Mouse (Mus musculus) MEL (cell line): Measurements from ENCODE around the gene Gtsf1.

ENCODE experiments used
- BHLHE40 ChIP-seq: IDR thresholded peaks from 2 replicates; pipeline ENCODE4 v1.6.1; 2012; ENCODE audit warnings: low read depth, mild to moderate bottlenecking, inconsistent platforms, low read length, improper control_type of control experiment, borderline replicate concordance
- CTCF ChIP-seq, 3 experiments: IDR thresholded peaks in 2 of 3; conservative IDR thresholded peaks in 1 of 3; 2 replicates each; pipeline ENCODE4 v1.5.1; 2011 to 2012; ENCODE audit warnings: low read length in 3 of 3, low read depth in 2 of 3, mild to moderate bottlenecking in 2 of 3, improper control_type of control experiment in 1 of 3, inconsistent platforms in 1 of 3, mixed read lengths in 1 of 3, moderate library complexity in 1 of 3; ENCODE audit not compliant: control insufficient read depth in 1 of 3, insufficient read depth in 1 of 3, poor library complexity in 1 of 3, severe bottlenecking in 1 of 3
- EP300 ChIP-seq, 2 experiments: IDR thresholded peaks; 2 replicates each; pipeline ENCODE4 v1.6.1; 2011; ENCODE audit warnings: improper control_type of control experiment in 2 of 2, low read length in 2 of 2, low read depth in 1 of 2, mild to moderate bottlenecking in 1 of 2
- GATA1 ChIP-seq: IDR thresholded peaks from 2 replicates; pipeline ENCODE4 v1.6.1; 2011; ENCODE audit warnings: low read depth, low read length, improper control_type of control experiment
- MAFK ChIP-seq: IDR thresholded peaks from 2 replicates; pipeline ENCODE4 v1.6.1; 2011; ENCODE audit warnings: low read depth, mild to moderate bottlenecking, low read length, improper control_type of control experiment, borderline replicate concordance
- POLR2A ChIP-seq, 2 experiments: IDR thresholded peaks; 2 replicates each; pipeline ENCODE4 v1.6.1; 2011 to 2012; ENCODE audit warnings: low read length in 2 of 2, mild to moderate bottlenecking in 2 of 2, control low read depth in 1 of 2, improper control_type of control experiment in 1 of 2, low read depth in 1 of 2, moderate library complexity in 1 of 2; ENCODE audit not compliant: control insufficient read depth in 1 of 2, insufficient read depth in 1 of 2, poor library complexity in 1 of 2
- POLR2AphosphoS2 ChIP-seq: IDR thresholded peaks from 2 replicates; pipeline ENCODE4 v1.6.1; 2011; ENCODE audit warnings: low read length, improper control_type of control experiment
- TBP ChIP-seq: IDR thresholded peaks from 2 replicates; pipeline ENCODE4 v1.8.0; 2011; ENCODE audit warnings: low read depth, low read length, improper control_type of control experiment
- UBTF ChIP-seq: IDR thresholded peaks from 2 replicates; pipeline ENCODE4 v1.6.1; 2012; ENCODE audit warnings: low read depth, mild to moderate bottlenecking, inconsistent platforms, low read length, improper control_type of control experiment, moderate library complexity, borderline replicate concordance; ENCODE audit not compliant: insufficient read depth
- ZKSCAN1 ChIP-seq: IDR thresholded peaks from 2 replicates; pipeline ENCODE4 v1.6.1; 2012; ENCODE audit warnings: low read depth, mild to moderate bottlenecking, inconsistent platforms, low read length, improper control_type of control experiment, moderate library complexity

DNA sequence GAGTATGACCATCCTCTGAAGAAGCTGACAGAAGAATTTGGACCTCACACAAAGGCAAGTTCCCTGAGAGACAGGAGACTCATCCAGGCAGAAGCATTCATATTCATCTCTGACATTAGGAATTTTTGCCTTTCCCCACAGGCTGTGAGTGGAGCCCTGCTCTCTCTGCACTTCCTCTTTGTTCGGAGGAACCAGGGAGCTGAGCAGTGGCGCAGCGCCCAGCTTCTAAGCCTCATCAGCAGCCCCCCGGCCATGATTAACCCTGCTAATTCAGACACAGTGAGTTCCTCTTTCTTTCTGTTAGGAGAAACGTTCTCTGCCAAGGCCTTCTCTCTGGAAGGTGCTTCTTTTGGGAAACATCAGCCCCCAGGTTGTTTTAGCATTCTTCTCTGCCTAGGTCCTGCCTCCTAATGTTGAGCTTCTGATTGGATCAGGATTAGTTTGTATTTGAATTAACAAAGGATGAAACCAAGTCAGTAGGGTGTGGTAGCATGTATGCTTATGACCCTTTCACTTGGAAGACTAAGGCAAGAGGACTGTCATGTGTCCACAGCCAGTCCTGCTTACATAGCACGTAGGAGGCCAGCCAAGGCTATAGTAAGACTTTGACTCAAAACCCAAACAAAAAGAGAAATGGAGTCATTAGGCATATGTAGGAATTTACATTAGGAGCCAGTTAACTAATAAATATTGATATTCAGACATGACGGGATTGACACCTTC, 32.4 kb upstream of the Gtsf1 start:
- TF ChIP-seq BHLHE40 (no peak), POLR2AphosphoS2 (no peak), UBTF (no peak), EP300 (IDR thresholded peaks at IDR 0.05; ENCODE audit: low read depth in 1 of 2, low read length in 2 of 2) (peak in 1 of 2 experiments; percentile 41; a peak in 2 of 4 replicates), CTCF (IDR thresholded peaks at IDR 0.05 in 2 of 3, conservative IDR thresholded peaks at IDR 0.05 in 1 of 3; ENCODE audit: control insufficient read depth in 1 of 3, insufficient read depth in 1 of 3, low read depth in 2 of 3, low read length in 3 of 3, poor library complexity in 1 of 3, severe bottlenecking in 1 of 3) (no peak), TBP (no peak), GATA1 (no peak), ZKSCAN1 (no peak), POLR2A (IDR thresholded peaks at IDR 0.05; ENCODE audit: control insufficient read depth in 1 of 2, insufficient read depth in 1 of 2, low read depth in 1 of 2, low read length in 2 of 2, poor library complexity in 1 of 2) (no peak), MAFK (no peak)
